Mouse (Mus musculus) monocyte, adult 2 months (primary cell): ENCODE results near the gene Olfr323.

Experiments used
- DNase-seq, 2 experiments: peaks; one replicate each; pipeline ENCODE4 v3.0.0; 2022; ENCODE audit warnings: low spot score in 2 of 2, low read depth in 1 of 2

Olfr323 gene

DNA sequence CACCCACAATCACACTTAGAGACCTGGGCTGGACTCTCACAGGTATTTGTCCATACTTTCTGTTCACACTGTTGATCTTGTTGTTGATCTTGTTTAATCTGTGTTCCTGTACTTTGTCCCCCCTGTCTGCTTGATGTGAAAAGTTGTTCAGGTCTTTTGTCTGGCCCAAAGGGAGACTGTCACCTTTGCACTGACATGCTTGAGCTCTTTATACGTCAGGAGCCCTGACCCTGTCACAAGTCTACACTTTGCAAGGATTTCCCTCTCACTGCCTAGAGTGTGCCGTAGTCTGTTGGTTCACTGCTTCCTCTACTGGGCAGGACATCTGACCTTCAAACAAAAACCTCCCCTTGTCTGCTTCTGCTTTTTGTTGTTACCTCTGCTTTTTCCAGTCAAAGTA is 25.6 kb downstream of the Olfr323 start:
- DNase-seq = no peak

DNA sequence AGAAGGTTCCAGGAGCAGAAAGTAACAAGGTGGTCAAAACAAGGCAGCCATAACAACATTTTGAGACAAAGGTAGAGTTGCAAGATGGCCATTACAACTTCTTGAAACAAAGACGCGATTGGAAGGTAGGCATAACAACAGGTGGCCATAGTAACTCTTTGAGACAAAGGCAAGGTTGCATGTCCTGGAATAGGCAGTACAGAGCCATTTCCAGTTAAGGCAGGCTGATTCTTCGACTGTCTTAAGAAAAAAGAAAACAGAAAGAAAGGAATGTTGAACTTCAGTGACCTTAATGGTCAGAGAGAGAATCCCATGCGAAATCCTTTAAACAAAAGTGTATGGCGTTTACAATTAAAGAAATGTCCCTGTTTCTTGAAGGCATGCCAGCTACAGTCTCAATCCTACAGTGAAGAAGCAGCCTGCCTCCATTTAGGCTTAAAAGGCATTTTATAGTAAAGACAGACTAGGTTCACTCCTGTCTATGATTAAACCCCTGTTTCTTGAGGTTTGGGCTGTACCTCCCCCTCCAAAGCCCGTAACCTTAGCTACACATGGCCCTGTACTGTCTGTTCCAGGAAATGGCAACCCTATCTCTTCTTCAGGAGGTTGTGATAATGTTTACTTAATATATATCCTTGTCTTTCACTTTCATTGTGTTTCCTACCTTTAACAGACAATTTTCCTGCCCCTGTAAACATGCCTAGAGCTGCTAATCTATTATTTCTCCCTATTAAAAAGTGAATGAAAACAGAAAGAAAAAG is 27.3 kb downstream of the Olfr323 start:
- DNase-seq = no peak

DNA sequence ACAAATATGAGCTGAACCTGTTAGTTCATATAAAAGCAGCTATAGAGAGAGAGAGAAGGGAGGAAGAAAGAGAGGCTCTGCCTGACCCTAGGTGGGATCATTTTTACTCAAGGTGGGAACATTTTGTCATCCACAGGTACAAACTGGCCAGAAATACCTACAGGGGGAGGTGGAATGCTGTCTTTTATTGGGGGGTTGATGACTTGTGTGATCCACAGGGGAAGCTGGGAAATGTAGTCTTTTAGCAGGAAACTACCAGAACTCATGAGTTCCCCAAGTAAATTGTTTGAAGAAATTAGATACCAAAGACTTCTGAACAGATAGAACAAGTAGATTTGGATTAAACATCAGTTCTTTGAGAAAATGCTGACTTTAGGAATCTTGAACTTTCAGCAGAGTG is 28.2 kb downstream of the Olfr323 start:
- DNase-seq = no peak

DNA sequence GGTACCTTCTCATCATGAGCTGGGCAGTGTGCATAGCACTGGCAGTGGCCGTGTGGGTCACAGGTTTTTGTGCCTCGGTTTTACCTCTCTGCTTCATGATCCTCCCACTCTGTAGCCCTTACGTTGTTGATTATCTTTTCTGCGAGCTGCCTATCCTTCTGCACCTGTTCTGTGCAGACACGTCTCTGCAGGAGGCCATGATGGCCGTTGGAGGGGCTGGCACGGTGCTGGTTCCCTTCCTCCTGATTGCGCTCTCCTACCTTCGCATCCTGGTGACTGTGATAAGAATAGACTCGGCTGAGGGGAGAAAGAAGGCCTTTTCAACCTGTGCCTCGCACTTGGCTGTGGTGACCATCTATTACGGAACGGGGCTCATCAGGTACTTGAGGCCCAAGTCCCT is 32.5 kb downstream of the Olfr323 start:
- DNase-seq = no peak

DNA sequence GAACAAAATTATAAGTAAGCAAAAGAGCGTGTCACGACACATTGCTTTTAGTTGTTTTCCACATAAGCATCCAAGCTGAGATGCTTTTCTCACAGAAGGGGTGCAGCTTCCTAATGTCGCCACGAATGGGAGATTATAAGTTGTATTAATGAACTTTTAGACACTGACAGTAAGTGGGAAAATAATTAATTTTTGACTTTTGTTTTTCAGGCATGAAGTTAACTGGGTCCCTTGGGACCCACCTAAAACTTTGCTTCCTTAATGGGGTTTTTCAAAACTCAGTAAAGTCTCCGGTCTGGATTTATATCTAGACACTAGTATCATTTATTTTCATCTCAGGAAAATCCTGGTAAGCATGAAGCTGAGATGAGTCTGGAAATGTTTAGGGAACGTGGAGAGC is 35.5 kb downstream of the Olfr323 start, which contains the start of gene Olfr324:
Gene Olfr324 (plus strand): TSS at position 301 of the 400 bp plus-strand sequence.
- DNase-seq = no peak

DNA sequence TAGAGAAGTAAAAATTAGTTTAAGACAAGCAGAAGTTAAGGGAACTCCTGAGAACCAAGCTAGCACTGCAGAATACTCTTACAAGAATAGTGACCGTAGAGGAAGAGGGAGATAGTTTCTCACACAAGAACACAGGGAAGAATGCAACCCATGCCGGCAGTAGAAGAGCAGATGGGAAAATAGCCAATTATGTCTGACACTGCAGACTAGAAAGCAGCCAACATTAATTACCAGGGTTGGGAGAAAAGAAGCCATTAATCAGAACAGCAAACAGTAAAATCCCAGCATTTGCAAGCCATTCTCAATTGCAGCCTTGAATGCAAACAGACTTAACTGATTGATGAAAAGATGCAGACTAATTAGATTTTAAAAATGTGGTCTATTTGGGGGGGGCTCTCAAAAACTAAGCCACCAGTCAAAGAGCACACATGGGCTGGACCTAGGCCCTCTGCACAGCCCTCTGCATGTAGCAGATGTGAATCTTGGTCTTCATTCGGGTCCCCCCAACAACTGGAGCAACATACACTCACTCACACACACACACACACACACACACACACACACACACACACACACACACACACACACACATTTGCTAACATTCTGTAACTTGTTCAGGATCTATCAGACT is 41.6 kb downstream of the Olfr323 start:
- no peak for DNase-seq

DNA sequence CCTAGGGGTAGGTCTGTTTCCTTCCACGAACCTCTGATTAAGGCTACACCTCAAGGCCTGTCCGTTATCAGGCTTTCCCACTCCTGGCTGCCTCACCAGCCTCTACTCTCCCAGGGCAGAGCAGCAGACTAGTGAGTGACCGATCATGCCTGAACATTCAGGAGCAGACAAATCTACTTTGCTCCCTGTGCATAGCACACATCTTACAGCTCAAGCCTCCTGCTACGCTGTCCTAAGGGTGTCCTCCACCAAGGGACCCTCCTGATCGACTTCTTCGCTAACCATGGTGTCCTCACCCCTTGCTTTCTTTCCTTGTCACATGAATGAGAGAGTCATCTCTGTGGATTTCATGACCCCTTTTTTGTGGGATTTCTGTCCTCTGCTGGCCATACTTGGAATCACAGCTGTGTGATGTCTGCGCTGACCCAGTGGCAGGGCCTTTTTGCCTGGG is 42.4 kb downstream of the Olfr323 start:
- DNase-seq = no peak

DNA sequence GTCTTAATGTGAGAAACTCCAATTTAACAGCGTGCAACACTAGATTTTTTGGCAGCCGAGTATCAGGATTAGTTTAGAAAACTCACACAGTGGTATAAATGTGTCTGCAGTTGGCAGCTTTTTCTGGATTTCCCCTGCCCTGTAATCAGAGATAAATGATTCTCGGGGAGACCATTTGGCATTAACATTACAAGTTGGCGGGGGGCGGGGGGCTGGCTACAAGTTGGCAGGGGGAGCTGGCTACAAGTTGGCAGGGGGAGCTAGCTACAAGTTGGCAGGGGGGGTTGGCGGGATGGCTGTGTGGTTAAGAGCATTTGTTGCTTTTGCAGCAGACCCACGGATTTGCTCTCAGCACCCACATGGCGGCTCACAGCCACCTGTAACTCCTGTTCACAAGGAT is 51.7 kb downstream of the Olfr323 start:
- no peak for DNase-seq

DNA sequence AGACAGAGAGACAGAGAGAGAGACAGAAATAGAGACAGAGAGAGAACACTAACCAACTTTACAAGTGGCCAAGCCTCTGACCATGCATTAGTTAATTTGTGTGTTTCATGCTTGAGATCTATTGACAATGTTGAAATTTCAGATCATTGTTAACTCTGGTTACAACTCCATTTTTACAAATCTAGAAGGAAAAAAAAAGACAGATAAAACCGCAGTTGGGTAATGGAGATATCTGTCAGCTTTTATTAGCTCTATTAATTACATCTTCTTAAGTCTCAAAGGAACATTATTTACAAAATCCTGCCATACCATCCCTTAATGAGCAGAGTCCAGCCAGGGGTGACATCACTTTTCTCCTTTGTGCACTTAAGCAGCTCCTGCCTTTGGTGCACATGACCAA is 52.9 kb downstream of the Olfr323 start, which contains the start of gene Olfr325:
Gene Olfr325 (plus strand): TSS at position 301 of the 400 bp plus-strand sequence.
- no peak for DNase-seq
